Mouse (Mus musculus) stomach, embryonic 14.5 days (tissue): Measurements from ENCODE around the gene Zmynd15. TPM values are rescaled to one million over a fixed set of nuclear protein-coding genes. Genes with fewer than 3 reads are reported as not detected.

Experiments
- ATAC-seq: fragments of 200-750 bp; cut with Nextera tagmentation; 2 replicates; pipeline ENCODE4 v1.8.0; 2017; ENCODE audit warnings: low read depth, moderate TSS enrichment; ENCODE audit not compliant: insufficient number of reproducible peaks, insufficient read depth, low FRiP score
- H3K27ac ChIP-seq: fragments of 300-500 bp; sonication (generic); 2 replicates; pipeline ENCODE4 v1.5.1; 2014; ENCODE audit warnings: mild to moderate bottlenecking, low read length, moderate library complexity, mixed read lengths
- H3K27me3 ChIP-seq: fragments of 300-500 bp; sonication (generic); 2 replicates; pipeline ENCODE4 v1.6.1; 2014; ENCODE audit warnings: low read length, control low read depth, mixed read lengths; ENCODE audit not compliant: control insufficient read depth, insufficient read depth
- H3K36me3 ChIP-seq: fragments of 300-500 bp; sonication (generic); 2 replicates; pipeline ENCODE4 v1.6.1; 2014; ENCODE audit warnings: mild to moderate bottlenecking, control low read depth, low read length, moderate library complexity, mixed read lengths; ENCODE audit not compliant: control insufficient read depth, insufficient read depth
- H3K4me1 ChIP-seq: fragments of 300-500 bp; sonication (generic); 2 replicates; pipeline ENCODE4 v1.6.1; 2014; ENCODE audit warnings: low read length, control low read depth, mixed read lengths; ENCODE audit not compliant: control insufficient read depth, insufficient read depth
- H3K4me2 ChIP-seq: fragments of 300-500 bp; sonication (generic); replicated peaks from 2 replicates; pipeline ENCODE4 v1.6.1; 2014; ENCODE audit warnings: low read depth, low read length, control low read depth
- H3K4me3 ChIP-seq: fragments of 300-500 bp; sonication (generic); 2 replicates; pipeline ENCODE4 v1.5.1; 2014; ENCODE audit warnings: low read depth, low read length, control low read depth
- H3K9ac ChIP-seq: fragments of 300-500 bp; sonication (generic); replicated peaks from 2 replicates; pipeline ENCODE4 v1.6.1; 2014; ENCODE audit warnings: low read depth, mild to moderate bottlenecking, control low read depth, low read length, moderate library complexity, mixed read lengths
- H3K9me3 ChIP-seq: fragments of 300-500 bp; sonication (generic); 2 replicates; pipeline ENCODE4 v1.6.1; 2016; ENCODE audit warnings: low read depth, low read length, control low read depth; ENCODE audit not compliant: control insufficient read depth
- WGBS: fragments of 180-500 bp; shearing (Covaris S2); extraction: QIAGEN DNeasy Blood & Tissue Kit; methylation state at CpG from one replicate; pipeline ENCODE4 v1.1.7; 2014; 5-methylcytosine and 5-hydroxymethylcytosine counted together
- polyA plus RNA-seq: library from polyadenylated mRNA; unstranded; fragments of >200 nt; fragmentation: Nextera tagmentation; extraction: Ambion mirVana; gene quantifications from 2 replicates; pipeline ENCODE4 v1.2.1, GENCODE M21; 2014

The Zmynd15 gene
- polyA plus RNA-seq, 1 experiment from 2014 or later: 0.39 TPM

GRCm38 (mm10) chr11:70502018-70502417 is 42.8 kb downstream of the Zmynd15 start:
- no peaks in the 10 kb centered on the region for H3K9me3 ChIP-seq
- no peaks in the 10 kb centered on the region for H3K4me1 ChIP-seq
- no peak overlapping the region for H3K27ac ChIP-seq
- ATAC-seq: no peak
- no peak overlapping the region for H3K4me3 ChIP-seq
- H3K36me3 ChIP-seq: no peaks in the 10 kb centered on the region
- no peaks in the 10 kb centered on the region for H3K27me3 ChIP-seq
- no peak overlapping the region for H3K9ac ChIP-seq
- H3K4me2 ChIP-seq: no peak overlapping the region
- 50% methylated on average over 3 of the region's 3 CpGs for WGBS

- 48% methylated on average over 9 of the region's 9 CpGs for WGBS
- 0 out of 2 replicates have a peak within 1 kb of the TSS, but pooled peaks have one; percentile 15 for H3K4me2 ChIP-seq
- H3K4me3 ChIP-seq: peak within 1 kb of the TSS; percentile 0; the same call in 1 of the 2 replicates
- no peak within 1 kb of the TSS; the same call in 1 of the 2 replicates for H3K9ac ChIP-seq
- peaks cover 3% of the 10 kb centered on the region; the same call in 1 of the 2 replicates for H3K4me1 ChIP-seq
- no peaks in the 10 kb centered on the region for H3K36me3 ChIP-seq
- peak; percentile 85 for ATAC-seq
- H3K27ac ChIP-seq: peak within 1 kb of the TSS; percentile 7; the same call in 1 of the 2 replicates
- H3K27me3 ChIP-seq: no peaks in the 10 kb centered on the region
- no peaks in the 10 kb centered on the region for H3K9me3 ChIP-seq
Observed at GRCm38 (mm10) chr11:70504970-70505369, 45.7 kb downstream of the Zmynd15 start, which contains the start of gene Tm4sf5. Gene Tm4sf5 (plus strand): TSS chr11:70505244.

- Histone ChIP-seq H3K27me3 (no peaks in the 10 kb centered on the region), H3K4me3 (no peak overlapping the region), H3K4me1 (peaks cover 3% of the 10 kb centered on the region; the same call in 1 of the 2 replicates), H3K4me2 (no peak overlapping the region), H3K36me3 (no peaks in the 10 kb centered on the region), H3K27ac (no peak overlapping the region), H3K9me3 (no peaks in the 10 kb centered on the region), H3K9ac (no peak overlapping the region)
- ATAC-seq: no peak
- 24% methylated on average over 4 of the region's 4 CpGs for WGBS
Observed at GRCm38 (mm10) chr11:70506385-70506784, 47.2 kb downstream of the Zmynd15 start.

- no peak overlapping the region for H3K4me2 ChIP-seq
Observed at GRCm38 (mm10) chr11:70506962-70507515, 47.8 kb downstream of the Zmynd15 start.

GRCm38 (mm10) chr11:70509753-70510564 is 50.7 kb downstream of the Zmynd15 start:
- H3K27me3 ChIP-seq: no peaks in the 10 kb centered on the region
- no peak overlapping the region for H3K9ac ChIP-seq
- H3K4me1 ChIP-seq: peaks cover 3% of the 10 kb centered on the region; the same call in 1 of the 2 replicates
- no peak overlapping the region for H3K4me3 ChIP-seq
- H3K4me2 ChIP-seq: no peak overlapping the region
- H3K36me3 ChIP-seq: no peaks in the 10 kb centered on the region
- H3K9me3 ChIP-seq: no peaks in the 10 kb centered on the region
- H3K27ac ChIP-seq: no peak overlapping the region
- 10% methylated on average over 19 of the region's 19 CpGs for WGBS
- 0 out of 2 replicates have a peak, but pooled peaks have one; percentile 34 for ATAC-seq

More at GRCm38 (mm10) chr11:70506962-70507515, 47.8 kb downstream of the Zmynd15 start:
- H3K27me3 ChIP-seq: no peaks in the 10 kb centered on the region
- ATAC-seq: no peak
- peaks cover 3% of the 10 kb centered on the region; the same call in 1 of the 2 replicates for H3K4me1 ChIP-seq
- H3K4me3 ChIP-seq: no peak overlapping the region
- H3K9me3 ChIP-seq: no peaks in the 10 kb centered on the region
- 73% methylated on average over 7 of the region's 7 CpGs for WGBS
- H3K9ac ChIP-seq: no peak overlapping the region
- H3K36me3 ChIP-seq: no peaks in the 10 kb centered on the region
- no peak overlapping the region for H3K27ac ChIP-seq

GRCm38 (mm10) chr11:70511242-70511641 is 52.0 kb downstream of the Zmynd15 start:
- Histone ChIP-seq H3K4me3 (no peak overlapping the region), H3K27ac (no peak overlapping the region), H3K4me1 (peaks cover 3% of the 10 kb centered on the region; the same call in 1 of the 2 replicates), H3K36me3 (no peaks in the 10 kb centered on the region), H3K9me3 (no peaks in the 10 kb centered on the region), H3K4me2 (no peak overlapping the region), H3K27me3 (no peaks in the 10 kb centered on the region), H3K9ac (no peak overlapping the region)
- 60% methylated on average over 2 of the region's 2 CpGs for WGBS
- no peak for ATAC-seq

GRCm38 (mm10) chr11:70511825-70512224 is 52.6 kb downstream of the Zmynd15 start:
- ATAC-seq: no peak
- no peak overlapping the region for H3K9ac ChIP-seq
- H3K4me2 ChIP-seq: no peak overlapping the region
- peaks cover 3% of the 10 kb centered on the region; the same call in 1 of the 2 replicates for H3K4me1 ChIP-seq
- H3K9me3 ChIP-seq: no peaks in the 10 kb centered on the region
- H3K4me3 ChIP-seq: no peak overlapping the region
- H3K27me3 ChIP-seq: no peaks in the 10 kb centered on the region
- WGBS: 92% methylated on average over 7 of the region's 7 CpGs
- H3K36me3 ChIP-seq: no peaks in the 10 kb centered on the region
- H3K27ac ChIP-seq: no peak overlapping the region

- 76% methylated on average over 7 of the region's 7 CpGs for WGBS
- no peak for ATAC-seq
Observed at GRCm38 (mm10) chr11:70512709-70513342, 53.6 kb downstream of the Zmynd15 start.

More at GRCm38 (mm10) chr11:70512709-70513342, 53.6 kb downstream of the Zmynd15 start:
- Histone ChIP-seq H3K4me1 (peaks cover 3% of the 10 kb centered on the region; the same call in 1 of the 2 replicates), H3K27ac (no peak overlapping the region), H3K4me3 (no peak overlapping the region), H3K36me3 (no peaks in the 10 kb centered on the region), H3K9ac (no peak overlapping the region), H3K27me3 (no peaks in the 10 kb centered on the region), H3K4me2 (no peak overlapping the region), H3K9me3 (no peaks in the 10 kb centered on the region)
